Mouse (Mus musculus): ENCODE data around the gene Spns1. TPM values are rescaled to one million over a fixed set of nuclear protein-coding genes. Genes with fewer than 3 reads are reported as not detected.
"Not testable (repeated sequence)": the region's sequence is repeated elsewhere in the genome, so short reads cannot be mapped to it uniquely, and the experiment has no call there.

Spns1 gene
- polyA plus RNA-seq, 1 experiment: 32.8 TPM

GRCm38 (mm10) chr7:126340206-126340618, 37.0 kb downstream of the Spns1 start:
- TF ChIP-seq CTCF (IDR thresholded peaks at IDR 0.05; ENCODE audit: control insufficient read depth, insufficient read depth, low read length) (no peak), POLR2A (IDR thresholded peaks at IDR 0.05; ENCODE audit: borderline replicate concordance, control insufficient read depth, low read depth, low read length) (no peak)
- Histone ChIP-seq H3K4me1 (ENCODE audit: control insufficient read depth, insufficient read depth, low read length) (no peaks in the 10 kb centered on the region; the same call in none of the 2 replicates), H3K4me3 (replicated peaks; ENCODE audit: control insufficient read depth, low read depth, low read length) (no peak overlapping the region), H3K27ac (ENCODE audit: control insufficient read depth, insufficient read depth, low read depth, low read length, poor library complexity) (no peak overlapping the region)
- 40% methylated on average over 6 of the region's 6 CpGs for WGBS

- TF ChIP-seq CTCF (IDR thresholded peaks at IDR 0.05; ENCODE audit: control insufficient read depth, insufficient read depth, low read length) (no peak), POLR2A (IDR thresholded peaks at IDR 0.05; ENCODE audit: borderline replicate concordance, control insufficient read depth, low read depth, low read length) (no peak)
- WGBS: 58% methylated on average over 8 of the region's 8 CpGs
- H3K4me3 ChIP-seq (replicated peaks; ENCODE audit: control insufficient read depth, low read depth, low read length): no peak overlapping the region
- H3K27ac ChIP-seq (ENCODE audit: control insufficient read depth, insufficient read depth, low read depth, low read length, poor library complexity): no peak overlapping the region
- no peaks in the 10 kb centered on the region; the same call in none of the 2 replicates for H3K4me1 ChIP-seq (ENCODE audit: control insufficient read depth, insufficient read depth, low read length)
Observed at GRCm38 (mm10) chr7:126339521-126339971, 37.7 kb downstream of the Spns1 start.

GRCm38 (mm10) chr7:126338906-126339305, 38.3 kb downstream of the Spns1 start:
- no peak overlapping the region for H3K27ac ChIP-seq (ENCODE audit: control insufficient read depth, insufficient read depth, low read depth, low read length, poor library complexity)
- WGBS: 80% methylated on average over 8 of the region's 8 CpGs
- TF ChIP-seq CTCF (IDR thresholded peaks at IDR 0.05; ENCODE audit: control insufficient read depth, insufficient read depth, low read length) (no peak), POLR2A (IDR thresholded peaks at IDR 0.05; ENCODE audit: borderline replicate concordance, control insufficient read depth, low read depth, low read length) (no peak)
- no peaks in the 10 kb centered on the region; the same call in none of the 2 replicates for H3K4me1 ChIP-seq (ENCODE audit: control insufficient read depth, insufficient read depth, low read length)
- H3K4me3 ChIP-seq (replicated peaks; ENCODE audit: control insufficient read depth, low read depth, low read length): no peak overlapping the region

GRCm38 (mm10) chr7:126335556-126335955, 41.7 kb downstream of the Spns1 start:
- TF ChIP-seq POLR2A (IDR thresholded peaks at IDR 0.05; ENCODE audit: borderline replicate concordance, control insufficient read depth, low read depth, low read length): no peak
- peak; percentile 17; the same call in 1 of the 2 replicates for TF ChIP-seq CTCF (IDR thresholded peaks at IDR 0.05; ENCODE audit: control insufficient read depth, insufficient read depth, low read length)
- no peak overlapping the region for H3K27ac ChIP-seq (ENCODE audit: control insufficient read depth, insufficient read depth, low read depth, low read length, poor library complexity)
- H3K4me1 ChIP-seq (ENCODE audit: control insufficient read depth, insufficient read depth, low read length): no peaks in the 10 kb centered on the region; the same call in 1 of the 2 replicates
- 86% methylated on average over 1 of the region's 1 CpGs for WGBS
- H3K4me3 ChIP-seq (replicated peaks; ENCODE audit: control insufficient read depth, low read depth, low read length): no peak overlapping the region

- H3K4me3 ChIP-seq (replicated peaks; ENCODE audit: control insufficient read depth, low read depth, low read length): no peak overlapping the region
- H3K27ac ChIP-seq (ENCODE audit: control insufficient read depth, insufficient read depth, low read depth, low read length, poor library complexity): no peak overlapping the region
- TF ChIP-seq POLR2A (IDR thresholded peaks at IDR 0.05; ENCODE audit: borderline replicate concordance, control insufficient read depth, low read depth, low read length) (no peak), CTCF (IDR thresholded peaks at IDR 0.05; ENCODE audit: control insufficient read depth, insufficient read depth, low read length) (no peak)
- H3K4me1 ChIP-seq (ENCODE audit: control insufficient read depth, insufficient read depth, low read length): no peaks in the 10 kb centered on the region
- WGBS: 68% methylated on average over 3 of the region's 3 CpGs
Observed at GRCm38 (mm10) chr7:126332691-126333090, 44.6 kb downstream of the Spns1 start.

- no peak for TF ChIP-seq CTCF (IDR thresholded peaks at IDR 0.05; ENCODE audit: control insufficient read depth, insufficient read depth, low read length)
- no peak for TF ChIP-seq POLR2A (IDR thresholded peaks at IDR 0.05; ENCODE audit: borderline replicate concordance, control insufficient read depth, low read depth, low read length)
- Histone ChIP-seq H3K4me1 (ENCODE audit: control insufficient read depth, insufficient read depth, low read length) (no peaks in the 10 kb centered on the region), H3K4me3 (replicated peaks; ENCODE audit: control insufficient read depth, low read depth, low read length) (no peak overlapping the region), H3K27ac (ENCODE audit: control insufficient read depth, insufficient read depth, low read depth, low read length, poor library complexity) (no peak overlapping the region)
- WGBS: 73% methylated on average over 2 of the region's 2 CpGs
Observed at GRCm38 (mm10) chr7:126330693-126331092, 46.6 kb downstream of the Spns1 start.

- WGBS: 25% methylated on average over 9 of the region's 9 CpGs
- H3K4me3 ChIP-seq (replicated peaks; ENCODE audit: control insufficient read depth, low read depth, low read length): no peak overlapping the region
- no peak for TF ChIP-seq POLR2A (IDR thresholded peaks at IDR 0.05; ENCODE audit: borderline replicate concordance, control insufficient read depth, low read depth, low read length)
- TF ChIP-seq CTCF (IDR thresholded peaks at IDR 0.05; ENCODE audit: control insufficient read depth, insufficient read depth, low read length): no peak
- H3K27ac ChIP-seq (ENCODE audit: control insufficient read depth, insufficient read depth, low read depth, low read length, poor library complexity): no peak overlapping the region
- no peaks in the 10 kb centered on the region for H3K4me1 ChIP-seq (ENCODE audit: control insufficient read depth, insufficient read depth, low read length)
Observed at GRCm38 (mm10) chr7:126329907-126330645, 47.2 kb downstream of the Spns1 start.

- not testable (repeated sequence) for H3K27ac ChIP-seq (ENCODE audit: control insufficient read depth, insufficient read depth, low read depth, low read length, poor library complexity); H3K4me3 ChIP-seq (replicated peaks; ENCODE audit: control insufficient read depth, low read depth, low read length); H3K4me1 ChIP-seq (ENCODE audit: control insufficient read depth, insufficient read depth, low read length)
- 76% methylated on average over 5 of the region's 6 CpGs for WGBS
Observed at GRCm38 (mm10) chr7:126328848-126329247, 48.4 kb downstream of the Spns1 start.

GRCm38 (mm10) chr7:126325576-126326273, 51.5 kb downstream of the Spns1 start:
- not testable (repeated sequence) for H3K27ac ChIP-seq (ENCODE audit: control insufficient read depth, insufficient read depth, low read depth, low read length, poor library complexity); H3K4me1 ChIP-seq (ENCODE audit: control insufficient read depth, insufficient read depth, low read length); H3K4me3 ChIP-seq (replicated peaks; ENCODE audit: control insufficient read depth, low read depth, low read length)
- 66% methylated on average over 9 of the region's 9 CpGs for WGBS
